Mouse (Mus musculus) intestine, embryonic 14.5 days (tissue): Measurements from ENCODE around the gene Sac3d1. TPM values are rescaled to one million over a fixed set of nuclear protein-coding genes. Genes with fewer than 3 reads are reported as not detected.

Experiments
- ATAC-seq: fragments of 200-750 bp; cut with Nextera tagmentation; replicated peaks from 2 replicates; pipeline ENCODE4 v1.8.0; 2017; ENCODE audit warnings: low read depth, moderate number of reproducible peaks, moderate TSS enrichment, moderate library complexity; ENCODE audit not compliant: low FRiP score, low TSS enrichment
- DNase-seq: peaks from one replicate; pipeline ENCODE4 v3.0.0-alpha.2; 2018; ENCODE audit warnings: low spot score
- H3K27ac ChIP-seq: fragments of 300-500 bp; sonication (generic); 2 replicates; pipeline ENCODE4 v1.5.1; 2014; ENCODE audit warnings: low read depth, mild to moderate bottlenecking, control low read depth
- H3K27me3 ChIP-seq: fragments of 300-500 bp; sonication (generic); replicated peaks from 2 replicates; pipeline ENCODE4 v1.6.1; 2014; ENCODE audit warnings: low read length, control low read depth; ENCODE audit not compliant: control insufficient read depth, insufficient read depth
- H3K36me3 ChIP-seq: fragments of 300-500 bp; sonication (generic); 2 replicates; pipeline ENCODE4 v1.6.1; 2014; ENCODE audit warnings: low read length, control low read depth; ENCODE audit not compliant: control insufficient read depth, insufficient read depth
- H3K4me1 ChIP-seq: fragments of 300-500 bp; sonication (generic); replicated peaks from 2 replicates; pipeline ENCODE4 v1.6.1; 2014; ENCODE audit warnings: low read length, control low read depth, mixed read lengths; ENCODE audit not compliant: control insufficient read depth, insufficient read depth
- H3K4me2 ChIP-seq: fragments of 300-500 bp; sonication (generic); 2 replicates; pipeline ENCODE4 v1.6.1; 2014; ENCODE audit warnings: low read length
- H3K4me3 ChIP-seq: fragments of 300-500 bp; sonication (generic); 2 replicates; pipeline ENCODE4 v1.5.1; 2014; ENCODE audit warnings: low read depth, low read length, control low read depth, mixed read lengths
- H3K9ac ChIP-seq: fragments of 300-500 bp; sonication (generic); 2 replicates; pipeline ENCODE4 v1.6.1; 2014; ENCODE audit warnings: mild to moderate bottlenecking, low read length
- H3K9me3 ChIP-seq: fragments of 300-500 bp; sonication (generic); 2 replicates; pipeline ENCODE4 v1.6.1; 2016; ENCODE audit warnings: low read length, control low read depth; ENCODE audit not compliant: control insufficient read depth
- WGBS: fragments of 180-500 bp; shearing (Covaris S2); extraction: QIAGEN DNeasy Blood & Tissue Kit; methylation state at CpG from one replicate; pipeline ENCODE4 v1.1.7; 2014; 5-methylcytosine and 5-hydroxymethylcytosine counted together
- polyA plus RNA-seq: library from polyadenylated mRNA; unstranded; fragments of >200 nt; fragmentation: Nextera tagmentation; extraction: Ambion mirVana; gene quantifications from 2 replicates; pipeline ENCODE4 v1.2.1, GENCODE M21; 2014

Gene Sac3d1
- polyA plus RNA-seq, 1 experiment from 2014 or later: 59.9 TPM

DNA sequence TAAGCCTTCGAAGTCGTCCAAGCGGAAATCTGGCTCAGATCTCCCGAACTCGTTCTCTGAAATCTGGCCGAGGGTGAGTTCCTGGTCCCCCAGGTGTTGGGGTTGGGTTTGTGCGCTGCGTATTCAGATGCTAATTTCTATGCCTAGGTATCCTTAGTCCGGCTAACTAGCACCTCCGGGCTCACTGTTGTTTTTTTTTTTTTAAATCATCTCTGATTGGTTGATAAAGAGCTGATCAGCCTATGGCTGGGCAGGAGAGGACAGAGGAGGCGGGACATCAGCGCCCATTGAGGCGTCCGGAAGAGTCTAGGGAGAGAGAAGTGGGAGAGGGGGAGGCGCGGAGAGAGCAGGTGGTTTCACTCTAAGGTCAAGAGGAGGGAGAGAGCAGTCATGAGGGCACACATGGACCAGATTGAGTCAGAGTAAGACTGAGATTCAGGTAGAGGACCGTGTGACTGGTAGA, 33.0 kb downstream of the Sac3d1 start:
- Histone ChIP-seq H3K9ac (peak overlapping the region; percentile 71), H3K9me3 (no peaks in the 10 kb centered on the region), H3K4me1 (peaks cover 16% of the 10 kb centered on the region), H3K27me3 (no peaks in the 10 kb centered on the region), H3K36me3 (peaks cover 52% of the 10 kb centered on the region), H3K4me2 (peak overlapping the region; percentile 93), H3K4me3 (peak overlapping the region; percentile 62), H3K27ac (peak overlapping the region; percentile 70)
- DNase-seq: peak; percentile 82
- ATAC-seq: peak; percentile 73
- WGBS: under 1% methylated on average over 17 of the region's 17 CpGs

DNA sequence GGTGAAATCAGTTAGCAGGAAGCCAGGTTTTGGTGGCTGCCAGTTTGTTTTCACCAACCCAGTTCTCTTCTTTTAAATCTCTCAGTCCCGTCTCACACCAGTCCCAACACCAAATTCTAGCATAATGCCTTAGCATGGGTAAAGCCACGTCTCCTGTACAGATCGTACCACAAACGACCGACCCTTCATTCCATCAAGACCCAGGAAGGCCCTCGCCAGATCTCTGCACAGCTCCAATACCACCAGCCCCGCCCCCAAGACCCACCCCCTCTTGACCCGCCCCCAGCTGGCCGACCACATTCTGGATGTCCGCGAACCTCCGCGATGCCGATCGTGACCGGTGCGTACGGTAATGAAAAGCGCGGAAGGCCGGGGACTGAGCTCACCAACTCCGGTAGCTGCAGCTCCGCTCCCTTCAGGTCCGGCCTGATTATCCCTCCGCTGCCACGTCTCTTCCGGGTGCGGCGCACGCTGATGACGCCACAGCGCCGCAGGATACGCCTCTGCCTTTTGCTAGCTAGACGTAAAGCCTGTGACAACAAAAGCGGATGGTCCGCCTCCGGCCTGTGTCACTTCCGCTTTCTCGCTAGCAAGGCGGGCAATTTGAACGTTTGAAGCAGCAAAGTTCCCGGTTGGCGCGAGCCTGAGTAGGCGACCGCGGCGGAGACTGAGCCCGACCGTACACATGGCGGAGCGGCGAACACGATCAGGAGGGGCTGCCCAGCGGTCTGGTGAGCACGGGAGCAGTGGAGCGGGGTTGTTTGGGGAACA, 33.8 kb downstream of the Sac3d1 start, which contains the start of the genes Zfpl1 and Cdca5:
Gene Zfpl1 (minus strand): TSS at position 479 of the 771 bp plus-strand sequence.
Gene Cdca5 (plus strand): TSS at position 506 of the 771 bp plus-strand sequence.
- peak; percentile 90 for ATAC-seq
- under 1% methylated on average over 58 of the region's 58 CpGs for WGBS
- Histone ChIP-seq H3K9me3 (no peaks in the 10 kb centered on the region), H3K4me3 (peak within 1 kb of the TSS; percentile 62), H3K4me1 (peaks cover 16% of the 10 kb centered on the region), H3K27me3 (no peaks in the 10 kb centered on the region), H3K27ac (peak within 1 kb of the TSS; percentile 70), H3K4me2 (peak within 1 kb of the TSS; percentile 93), H3K36me3 (peaks cover 50% of the 10 kb centered on the region), H3K9ac (peak within 1 kb of the TSS; percentile 71)
- DNase-seq: peak; percentile 98

GRCm38 (mm10) chr19:6082156-6082555, 36.3 kb downstream of the Sac3d1 start, which contains the start of gene Gm28374:
Gm28374 (minus strand) TSS chr19:6082256.
- H3K4me3 ChIP-seq: no peak within 1 kb of the TSS
- no peaks in the 10 kb centered on the region for H3K9me3 ChIP-seq
- peaks cover 16% of the 10 kb centered on the region for H3K4me1 ChIP-seq
- H3K36me3 ChIP-seq: peaks cover 42% of the 10 kb centered on the region
- ATAC-seq (no peak), DNase-seq (no peak)
- no peak within 1 kb of the TSS for H3K9ac ChIP-seq
- no peak within 1 kb of the TSS for H3K27ac ChIP-seq
- WGBS: 86% methylated on average over 9 of the region's 9 CpGs
- no peak within 1 kb of the TSS for H3K4me2 ChIP-seq
- H3K27me3 ChIP-seq: no peaks in the 10 kb centered on the region

- 93% methylated on average over 12 of the region's 12 CpGs for WGBS
- no peak within 1 kb of the TSS for H3K4me2 ChIP-seq
- DNase-seq (no peak), ATAC-seq (no peak)
- no peaks in the 10 kb centered on the region for H3K27me3 ChIP-seq
- peaks cover 20% of the 10 kb centered on the region for H3K4me1 ChIP-seq
- H3K36me3 ChIP-seq: peaks cover 41% of the 10 kb centered on the region
- H3K4me3 ChIP-seq: no peak within 1 kb of the TSS
- no peaks in the 10 kb centered on the region for H3K9me3 ChIP-seq
- H3K27ac ChIP-seq: no peak within 1 kb of the TSS
- no peak within 1 kb of the TSS for H3K9ac ChIP-seq
Measured at GRCm38 (mm10) chr19:6079983-6080480, 38.4 kb downstream of the Sac3d1 start, which contains the start of gene Tmem262. Tmem262 (plus strand) TSS chr19:6080033.

GRCm38 (mm10) chr19:6076564-6077393, 41.7 kb downstream of the Sac3d1 start, which contains the start of gene Vps51:
Vps51 (minus strand) TSS chr19:6077231.
- peak within 1 kb of the TSS; percentile 97 for H3K4me2 ChIP-seq
- WGBS: 1% methylated on average over 33 of the region's 33 CpGs
- H3K36me3 ChIP-seq: peaks cover 49% of the 10 kb centered on the region
- ATAC-seq: peak; percentile 82
- H3K27me3 ChIP-seq: no peaks in the 10 kb centered on the region
- peak within 1 kb of the TSS; percentile 80 for H3K4me3 ChIP-seq
- peak within 1 kb of the TSS; percentile 72 for H3K9ac ChIP-seq
- no peaks in the 10 kb centered on the region for H3K9me3 ChIP-seq
- H3K27ac ChIP-seq: peak within 1 kb of the TSS; percentile 81
- peaks cover 8% of the 10 kb centered on the region for H3K4me1 ChIP-seq
- DNase-seq: peak; percentile 94

DNA sequence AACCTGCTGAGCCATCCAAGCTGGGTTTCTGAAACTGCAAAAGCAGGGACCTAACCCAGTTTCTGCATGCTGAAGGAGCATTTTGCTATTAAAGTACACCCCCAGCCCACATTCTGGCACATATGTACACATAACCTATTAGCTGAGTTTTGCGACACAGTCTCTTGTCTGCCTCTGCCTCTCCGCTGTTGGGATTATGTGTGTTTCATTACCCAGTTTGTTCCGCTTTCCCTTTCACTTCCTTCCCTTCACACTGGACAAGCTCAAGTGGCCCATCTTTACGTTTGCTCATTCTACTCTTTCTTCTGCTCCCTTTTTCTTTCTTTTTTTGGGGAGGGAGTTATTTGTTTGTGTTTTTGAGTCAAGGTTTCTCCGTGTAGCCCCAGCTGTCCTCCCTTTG, 44.6 kb downstream of the Sac3d1 start:
- H3K4me2 ChIP-seq: no peak overlapping the region
- 94% methylated on average over 5 of the region's 5 CpGs for WGBS

DNA sequence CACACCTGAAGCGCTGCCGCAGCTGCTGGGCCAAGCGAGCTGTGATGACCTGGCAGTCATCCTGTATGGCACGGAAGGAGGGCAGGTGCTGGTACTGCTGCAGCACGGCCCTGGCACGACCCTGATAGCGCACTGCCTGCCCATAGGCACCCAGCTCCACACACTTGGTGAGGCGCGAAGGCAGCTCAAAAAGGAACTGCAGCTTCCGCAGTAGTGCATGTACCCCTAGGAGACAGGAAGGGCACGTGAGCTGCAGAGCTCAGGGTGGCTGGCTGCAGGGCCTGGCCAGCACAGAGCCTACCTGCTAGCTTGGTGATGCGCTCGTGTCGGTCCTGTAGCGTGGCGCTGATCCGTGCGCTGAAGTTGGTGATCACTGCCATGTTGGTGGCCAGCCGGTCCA, 47.2 kb downstream of the Sac3d1 start:
- Histone ChIP-seq H3K4me1 (peaks cover 17% of the 10 kb centered on the region), H3K36me3 (peaks cover 52% of the 10 kb centered on the region), H3K27me3 (no peaks in the 10 kb centered on the region), H3K27ac (no peak overlapping the region), H3K9me3 (no peaks in the 10 kb centered on the region), H3K4me2 (no peak overlapping the region), H3K4me3 (no peak overlapping the region), H3K9ac (no peak overlapping the region)
- 92% methylated on average over 19 of the region's 19 CpGs for WGBS
- DNase-seq (no peak), ATAC-seq (no peak)

More for the DNA sequence above, 44.6 kb downstream of the Sac3d1 start:
- H3K9ac ChIP-seq: no peak overlapping the region
- no peaks in the 10 kb centered on the region for H3K27me3 ChIP-seq
- DNase-seq (no peak), ATAC-seq (no peak)
- no peak overlapping the region for H3K27ac ChIP-seq
- peaks cover 52% of the 10 kb centered on the region for H3K36me3 ChIP-seq
- no peak overlapping the region for H3K4me3 ChIP-seq
- no peaks in the 10 kb centered on the region for H3K9me3 ChIP-seq
- peaks cover 8% of the 10 kb centered on the region for H3K4me1 ChIP-seq

DNA sequence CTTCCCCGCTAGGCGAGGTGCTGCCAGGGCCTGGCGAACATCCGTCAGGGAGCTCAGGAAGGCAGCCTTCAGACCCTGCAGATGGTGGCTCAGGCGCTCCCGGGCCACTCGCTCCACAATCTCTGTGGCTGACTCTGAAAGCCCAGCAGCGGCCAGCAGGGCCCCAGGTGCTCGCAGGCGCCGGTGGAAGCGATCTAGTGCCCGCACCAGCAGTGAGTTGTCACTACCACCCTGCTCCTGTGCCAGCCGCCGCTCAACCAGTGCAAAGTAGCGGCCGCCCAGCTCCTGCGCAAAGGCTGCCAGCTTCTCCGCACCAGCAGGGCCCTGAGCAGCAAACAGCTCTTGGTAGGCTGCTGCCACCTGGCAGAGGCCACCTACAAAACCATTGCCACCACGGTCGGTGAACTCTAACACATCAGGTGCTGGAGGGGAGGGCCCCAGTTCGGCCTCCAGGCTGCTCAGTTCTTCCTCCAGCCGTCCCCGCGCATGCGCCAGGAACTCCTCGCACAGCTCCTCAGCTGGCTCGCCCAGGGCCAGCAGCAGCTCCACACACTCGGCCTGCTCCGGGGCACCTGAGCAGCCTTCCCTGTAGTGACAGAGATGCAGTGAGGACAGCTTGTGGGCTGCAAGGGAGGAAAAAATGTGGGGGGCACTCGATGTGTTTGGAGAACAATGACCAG, 47.7 kb downstream of the Sac3d1 start:
- no peaks in the 10 kb centered on the region for H3K9me3 ChIP-seq
- no peaks in the 10 kb centered on the region for H3K27me3 ChIP-seq
- H3K36me3 ChIP-seq: peaks cover 52% of the 10 kb centered on the region
- no peak for DNase-seq
- H3K4me1 ChIP-seq: peaks cover 12% of the 10 kb centered on the region
- whole genome bisulfite sequencing: 92% methylated on average over 31 of the region's 31 CpGs
- no peak for ATAC-seq
- H3K9ac ChIP-seq: no peak overlapping the region
- H3K4me3 ChIP-seq: no peak overlapping the region
- H3K27ac ChIP-seq: no peak overlapping the region
- no peak overlapping the region for H3K4me2 ChIP-seq
